ENCODE assay signal across 8 mouse cellular contexts in genomic region chr9:21288404-21289336, GRCm38 (mm10). TPM values are rescaled to one million over a fixed set of nuclear protein-coding genes. Genes with fewer than 3 reads are reported as not detected.
A peak's percentile ranks its signal among the peaks of the same experiment; 100 is the strongest.
DNase-seq lines count a peak whose midpoint lies in the region; ATAC-seq and TF ChIP-seq lines count a peak whose summit lies in the region.

No protein-coding gene starts in this region.

- 83% methylated on average over 13 of the region's 13 CpGs for WGBS in forebrain, embryonic 13.5 days
- 75% methylated on average over 13 of the region's 13 CpGs for WGBS in limb, embryonic 14.5 days

- TF ChIP-seq EP300 in ES-Bruce4 (IDR thresholded peaks at IDR 0.05; ENCODE audit: insufficient read depth, low read depth, low read length), result no peak

- no peak for TF ChIP-seq POLR2A in ES-Bruce4 (IDR thresholded peaks at IDR 0.05; ENCODE audit: insufficient read depth, low read length)
- no peak for TF ChIP-seq POLR2A in limb, embryonic 14.5 days (IDR thresholded peaks at IDR 0.05; ENCODE audit: borderline replicate concordance, extremely low read depth, insufficient read depth, insufficient read length)

- TF ChIP-seq CTCF in ES-Bruce4 (IDR thresholded peaks at IDR 0.05; ENCODE audit: low read depth, low read length), result no peak

- peaks cover 23% of the 10 kb centered on the region; the same call in 1 of the 2 replicates for H3K36me3 ChIP-seq in ES-Bruce4 (ENCODE audit: control insufficient read depth, insufficient read depth, low read length, poor library complexity, severe bottlenecking)
- peaks cover 24% of the 10 kb centered on the region for H3K36me3 ChIP-seq in forebrain, embryonic 13.5 days (ENCODE audit: poor library complexity, severe bottlenecking)
- H3K36me3 ChIP-seq in limb, embryonic 14.5 days (ENCODE audit: control insufficient read depth, insufficient read depth, low read length), result peaks cover 19% of the 10 kb centered on the region

- ATAC-seq in forebrain, embryonic 13.5 days, result no peak
- no peak for ATAC-seq in limb, embryonic 14.5 days (ENCODE audit: low FRiP score, low read depth)

- peak; percentile 62 for DNase-seq in cerebellum, adult 9-10 months
- no peak for DNase-seq in cerebellum, adult 8-10 months
- DNase-seq in limb, embryonic 14.5 days (ENCODE audit: low spot score), result peak; percentile 8
- peak; percentile 73 to 76 for DNase-seq in natural killer cell, adult 2 months (ENCODE audit: low spot score in 2 of 2)
- DNase-seq in frontal cortex, postnatal 14 days (ENCODE audit: low spot score in 2 of 2), result no peak
- no peak for DNase-seq in urinary bladder, postnatal 36 days (ENCODE audit: low spot score in 2 of 2)

- no peak overlapping the region for H3K27ac ChIP-seq in ES-Bruce4 (ENCODE audit: insufficient read depth, low read length)
- peak overlapping the region; percentile 83 for H3K27ac ChIP-seq in forebrain, embryonic 13.5 days
- H3K27ac ChIP-seq in limb, embryonic 14.5 days (replicated peaks; ENCODE audit: low read depth, low read length), result peak overlapping the region; percentile 78

- no peaks in the 10 kb centered on the region for H3K27me3 ChIP-seq in ES-Bruce4 (ENCODE audit: control insufficient read depth, insufficient read depth, low read length, poor library complexity, severe bottlenecking)
- H3K27me3 ChIP-seq in forebrain, embryonic 13.5 days, result no peaks in the 10 kb centered on the region
- no peaks in the 10 kb centered on the region for H3K27me3 ChIP-seq in limb, embryonic 14.5 days (ENCODE audit: control insufficient read depth, insufficient read depth, low read length)

- no peaks in the 10 kb centered on the region for H3K9me3 ChIP-seq in ES-Bruce4 (replicated peaks; ENCODE audit: control insufficient read depth, insufficient read depth, low read length, poor library complexity, severe bottlenecking)
- no peaks in the 10 kb centered on the region for H3K9me3 ChIP-seq in forebrain, embryonic 13.5 days (replicated peaks)
- H3K9me3 ChIP-seq in limb, embryonic 14.5 days (ENCODE audit: control insufficient read depth, low read length), result no peaks in the 10 kb centered on the region

- H3K9ac ChIP-seq in ES-Bruce4 (ENCODE audit: low read depth, poor library complexity, severe bottlenecking), result no peak overlapping the region
- peak overlapping the region; percentile 79 for H3K9ac ChIP-seq in forebrain, embryonic 13.5 days
- no peak overlapping the region; the same call in 1 of the 2 replicates for H3K9ac ChIP-seq in limb, embryonic 14.5 days (ENCODE audit: low read depth, low read length, severe bottlenecking)

- H3K4me1 ChIP-seq in ES-Bruce4 (ENCODE audit: control insufficient read depth, insufficient read depth, low read length), result no peaks in the 10 kb centered on the region
- peaks cover 37% of the 10 kb centered on the region for H3K4me1 ChIP-seq in forebrain, embryonic 13.5 days
- peaks cover 29% of the 10 kb centered on the region for H3K4me1 ChIP-seq in limb, embryonic 14.5 days (ENCODE audit: control insufficient read depth, insufficient read depth, low read length)

- peak overlapping the region; percentile 49; the same call in 1 of the 2 replicates for H3K4me3 ChIP-seq in ES-Bruce4 (ENCODE audit: low read depth, low read length)
- H3K4me3 ChIP-seq in forebrain, embryonic 13.5 days, result peak overlapping the region; percentile 85
- peak overlapping the region; percentile 83 for H3K4me3 ChIP-seq in limb, embryonic 14.5 days (replicated peaks; ENCODE audit: low read length)

- peak overlapping the region; percentile 87 for H3K4me2 ChIP-seq in forebrain, embryonic 13.5 days
- H3K4me2 ChIP-seq in limb, embryonic 14.5 days (replicated peaks; ENCODE audit: low read depth, low read length, severe bottlenecking), result peak overlapping the region; percentile 85

RNA-seq across cellular contexts. Expression of gene Kri1, which starts 0.9 kb away (rescaled TPM):
- polyA plus RNA-seq in ES-Bruce4 (2011; ENCODE audit: insufficient read depth, insufficient read length, low read depth, missing spikeins), result 35.9 and 41.7 TPM in 2 replicates
- 15.4 and 20.1 TPM in 2 replicates for polyA plus RNA-seq in forebrain, embryonic 13.5 days (2015; fragmentation: Nextera tagmentation; extraction: Ambion mirVana)
- 30.0 and 43.2 TPM in 2 replicates for polyA plus RNA-seq in limb, embryonic 14.5 days (2012; rRNA removed)
- 13.7 and 14.5 TPM in 2 replicates for polyA plus RNA-seq in limb, embryonic 14.5 days (2014; fragmentation: Nextera tagmentation; extraction: Ambion mirVana)

RNA-seq across cellular contexts. Expression of gene Cdkn2d, which starts 2.5 kb away (rescaled TPM):
- 11.6 and 12.4 TPM in 2 replicates for polyA plus RNA-seq in ES-Bruce4 (2011; ENCODE audit: insufficient read depth, insufficient read length, low read depth, missing spikeins)
- 85.4 and 88.3 TPM in 2 replicates for polyA plus RNA-seq in forebrain, embryonic 13.5 days (2015; fragmentation: Nextera tagmentation; extraction: Ambion mirVana)
- 43.2 and 48.1 TPM in 2 replicates for polyA plus RNA-seq in limb, embryonic 14.5 days (2012; rRNA removed)
- 51.1 and 56.0 TPM in 2 replicates for polyA plus RNA-seq in limb, embryonic 14.5 days (2014; fragmentation: Nextera tagmentation; extraction: Ambion mirVana)

RNA-seq across cellular contexts. Expression of gene Ap1m2, which starts 23.5 kb away (rescaled TPM):
- polyA plus RNA-seq in ES-Bruce4 (2011; ENCODE audit: insufficient read depth, insufficient read length, low read depth, missing spikeins), result 83.3 and 87.8 TPM in 2 replicates
- 0.39 and 0.52 TPM in 2 replicates for polyA plus RNA-seq in forebrain, embryonic 13.5 days (2015; fragmentation: Nextera tagmentation; extraction: Ambion mirVana)
- polyA plus RNA-seq in limb, embryonic 14.5 days (2012; rRNA removed), result 12.8 and 16.3 TPM in 2 replicates
- 23.0 and 29.3 TPM in 2 replicates for polyA plus RNA-seq in limb, embryonic 14.5 days (2014; fragmentation: Nextera tagmentation; extraction: Ambion mirVana)

RNA-seq across cellular contexts. Expression of gene Atg4d, which starts 23.6 kb away (rescaled TPM):
- polyA plus RNA-seq in ES-Bruce4 (2011; ENCODE audit: insufficient read depth, insufficient read length, low read depth, missing spikeins), result 18.8 and 22.3 TPM in 2 replicates
- polyA plus RNA-seq in forebrain, embryonic 13.5 days (2015; fragmentation: Nextera tagmentation; extraction: Ambion mirVana), result 60.2 and 60.3 TPM in 2 replicates
- 26.9 and 29.0 TPM in 2 replicates for polyA plus RNA-seq in limb, embryonic 14.5 days (2012; rRNA removed)
- 31.6 and 35.8 TPM in 2 replicates for polyA plus RNA-seq in limb, embryonic 14.5 days (2014; fragmentation: Nextera tagmentation; extraction: Ambion mirVana)

RNA-seq across cellular contexts. Expression of gene Slc44a2, which starts 31.8 kb away (rescaled TPM):
- 64.9 and 66.4 TPM in 2 replicates for polyA plus RNA-seq in ES-Bruce4 (2011; ENCODE audit: insufficient read depth, insufficient read length, low read depth, missing spikeins)
- 63.6 and 68.3 TPM in 2 replicates for polyA plus RNA-seq in forebrain, embryonic 13.5 days (2015; fragmentation: Nextera tagmentation; extraction: Ambion mirVana)
- 127 and 159 TPM in 2 replicates for polyA plus RNA-seq in limb, embryonic 14.5 days (2012; rRNA removed)
- 121 and 129 TPM in 2 replicates for polyA plus RNA-seq in limb, embryonic 14.5 days (2014; fragmentation: Nextera tagmentation; extraction: Ambion mirVana)

Comparison
In these comparisons a context has a peak if more than half of its experiments do, and no peak if none do; other contexts are left out.
1. DNase-seq: peak in cerebellum, adult 9-10 months (single experiment), limb, embryonic 14.5 days (single experiment) and natural killer cell, adult 2 months (2 of 2); none in cerebellum, adult 8-10 months (single experiment), frontal cortex, postnatal 14 days (0 of 2) and urinary bladder, postnatal 36 days (0 of 2).
2. Peak in every context shown above with its lines, with median percentiles within 50 percentile points of each other: H3K4me3 ChIP-seq.